Mouse (Mus musculus) lung, adult 2 months (tissue): Measurements from ENCODE around the gene Sh2d1b2.

Experiments
- CTCF ChIP-seq: fragments of 200-500 bp; IDR thresholded peaks from 2 replicates; pipeline ENCODE4 v1.5.1; 2011; ENCODE audit warnings: mild to moderate bottlenecking, low read length, control low read depth; ENCODE audit not compliant: insufficient read depth
- POLR2A ChIP-seq: fragments of 200-500 bp; IDR thresholded peaks from 2 replicates; pipeline ENCODE4 v1.6.1; 2011; ENCODE audit warnings: low read depth, mild to moderate bottlenecking, control low read depth, low read length, borderline replicate concordance; ENCODE audit errors: extremely low read depth

DNA sequence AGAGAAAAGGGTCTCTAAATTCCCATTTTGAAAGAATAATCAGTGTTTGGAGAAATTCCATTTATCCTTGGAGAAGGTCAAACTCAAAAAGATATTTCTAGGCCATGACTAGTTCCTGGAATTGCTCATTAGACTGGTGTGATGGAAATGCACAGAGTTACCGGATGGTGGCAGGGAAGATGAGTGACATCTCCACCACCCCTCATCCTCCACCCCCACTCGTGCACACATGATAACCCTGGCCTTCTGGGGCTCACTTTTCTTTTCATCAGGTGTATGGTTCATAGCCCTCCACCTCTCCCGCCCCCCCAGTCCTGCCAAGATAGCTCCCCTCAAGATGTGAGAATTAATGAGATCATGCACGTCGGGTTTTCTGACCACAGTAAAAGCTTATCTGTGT lies 60.7 kb downstream of the Sh2d1b2 start:
- TF ChIP-seq POLR2A: no peak
- TF ChIP-seq CTCF: no peak
